Mouse (Mus musculus): ENCODE measurements around the gene Klf7. TPM values are rescaled to one million over a fixed set of nuclear protein-coding genes. Genes with fewer than 3 reads are reported as not detected.
"Not testable (repeated sequence)": the region's sequence is repeated elsewhere in the genome, so short reads cannot be mapped to it uniquely, and the experiment has no call there.

Klf7 gene
- polyA plus RNA-seq, 1 experiment: 4.2 TPM

GRCm38 (mm10) chr1:64119358-64119794 is 2.7 kb downstream of the Klf7 start:
- Histone ChIP-seq H3K79me2 (ENCODE audit: control insufficient read depth, insufficient read depth) (peaks cover 68% of the 10 kb centered on the region), H3K79me3 (ENCODE audit: low read depth) (peaks cover 66% of the 10 kb centered on the region), H3K27me3 (ENCODE audit: control insufficient read depth, insufficient read depth, insufficient read length) (no peaks in the 10 kb centered on the region), H3K36me3 (ENCODE audit: control insufficient read depth, insufficient read depth) (no peaks in the 10 kb centered on the region), H3K4me3 (ENCODE audit: insufficient read depth, poor library complexity, severe bottlenecking) (peak overlapping the region; percentile 63), H3ac (ENCODE audit: control insufficient read depth, insufficient read length, low read depth) (peak overlapping the region; percentile 82)
- TF ChIP-seq FOSL1 (IDR thresholded peaks at IDR 0.05; ENCODE audit: insufficient read depth, low read length, poor library complexity, severe bottlenecking) (no peak), MYOD1 (IDR thresholded peaks at IDR 0.05; ENCODE audit: control insufficient read depth, insufficient read length, low read depth) (no peak), MYOG (IDR thresholded peaks at IDR 0.05; ENCODE audit: control insufficient read depth, extremely low read depth, insufficient read length) (no peak), MAX (IDR thresholded peaks at IDR 0.05) (no peak)

- Histone ChIP-seq H3ac (ENCODE audit: control insufficient read depth, insufficient read length, low read depth) (no peak overlapping the region), H3K79me3 (ENCODE audit: low read depth) (peaks cover 74% of the 10 kb centered on the region), H3K36me3 (ENCODE audit: control insufficient read depth, insufficient read depth) (no peaks in the 10 kb centered on the region), H3K27me3 (ENCODE audit: control insufficient read depth, insufficient read depth, insufficient read length) (no peaks in the 10 kb centered on the region), H3K79me2 (ENCODE audit: control insufficient read depth, insufficient read depth) (peaks cover 77% of the 10 kb centered on the region), H3K4me3 (ENCODE audit: insufficient read depth, poor library complexity, severe bottlenecking) (peak overlapping the region; percentile 63)
- TF ChIP-seq FOSL1 (IDR thresholded peaks at IDR 0.05; ENCODE audit: insufficient read depth, low read length, poor library complexity, severe bottlenecking) (no peak), MYOD1 (IDR thresholded peaks at IDR 0.05; ENCODE audit: control insufficient read depth, insufficient read length, low read depth) (no peak), MYOG (IDR thresholded peaks at IDR 0.05; ENCODE audit: control insufficient read depth, extremely low read depth, insufficient read length) (no peak), CEBPB (IDR thresholded peaks at IDR 0.05; ENCODE audit: low read depth) (no peak), CTCF (IDR thresholded peaks at IDR 0.05; ENCODE audit: control insufficient read depth, insufficient read depth, insufficient read length) (no peak)
These were observed 3.6 kb downstream of the Klf7 start for GRCm38 (mm10) chr1:64118285-64119170.

- peaks cover 85% of the 10 kb centered on the region for H3K79me2 ChIP-seq (ENCODE audit: control insufficient read depth, insufficient read depth)
- no peaks in the 10 kb centered on the region for H3K27me3 ChIP-seq (ENCODE audit: control insufficient read depth, insufficient read depth, insufficient read length)
- TF ChIP-seq FOSL1 (IDR thresholded peaks at IDR 0.05; ENCODE audit: insufficient read depth, low read length, poor library complexity, severe bottlenecking) (no peak), CEBPB (IDR thresholded peaks at IDR 0.05; ENCODE audit: low read depth) (no peak)
- peaks cover 83% of the 10 kb centered on the region for H3K79me3 ChIP-seq (ENCODE audit: low read depth)
- H3K4me3 ChIP-seq (ENCODE audit: insufficient read depth, poor library complexity, severe bottlenecking): no peak overlapping the region
- no peak overlapping the region for H3ac ChIP-seq (ENCODE audit: control insufficient read depth, insufficient read length, low read depth)
- H3K36me3 ChIP-seq (ENCODE audit: control insufficient read depth, insufficient read depth): no peaks in the 10 kb centered on the region
These were observed 4.4 kb downstream of the Klf7 start for GRCm38 (mm10) chr1:64117478-64118284.

- TF ChIP-seq MYOG (IDR thresholded peaks at IDR 0.05; ENCODE audit: control insufficient read depth, extremely low read depth, insufficient read length) (no peak), USF1 (IDR thresholded peaks at IDR 0.05; ENCODE audit: low read depth) (no peak), FOSL1 (IDR thresholded peaks at IDR 0.05; ENCODE audit: insufficient read depth, low read length, poor library complexity, severe bottlenecking) (no peak), CTCF (IDR thresholded peaks at IDR 0.05; ENCODE audit: control insufficient read depth, insufficient read depth, insufficient read length) (no peak), MYOD1 (IDR thresholded peaks at IDR 0.05; ENCODE audit: control insufficient read depth, insufficient read length, low read depth) (no peak), MAX (IDR thresholded peaks at IDR 0.05) (no peak), CEBPB (IDR thresholded peaks at IDR 0.05; ENCODE audit: low read depth) (no peak)
- Histone ChIP-seq H3K79me2 (ENCODE audit: control insufficient read depth, insufficient read depth) (peaks cover 93% of the 10 kb centered on the region), H3K36me3 (ENCODE audit: control insufficient read depth, insufficient read depth) (peaks cover under 1% of the 10 kb centered on the region), H3K4me3 (ENCODE audit: insufficient read depth, poor library complexity, severe bottlenecking) (no peak overlapping the region), H3K27me3 (ENCODE audit: control insufficient read depth, insufficient read depth, insufficient read length) (no peaks in the 10 kb centered on the region), H3ac (ENCODE audit: control insufficient read depth, insufficient read length, low read depth) (no peak overlapping the region), H3K79me3 (ENCODE audit: low read depth) (peaks cover 91% of the 10 kb centered on the region)
These were observed 5.2 kb downstream of the Klf7 start for GRCm38 (mm10) chr1:64116746-64117455.

- no peak for TF ChIP-seq CTCF (IDR thresholded peaks at IDR 0.05; ENCODE audit: control insufficient read depth, insufficient read depth, insufficient read length)
- TF ChIP-seq MYOG (IDR thresholded peaks at IDR 0.05; ENCODE audit: control insufficient read depth, extremely low read depth, insufficient read length): no peak
- TF ChIP-seq MYOD1 (IDR thresholded peaks at IDR 0.05; ENCODE audit: control insufficient read depth, insufficient read length, low read depth): no peak
- TF ChIP-seq USF1 (IDR thresholded peaks at IDR 0.05; ENCODE audit: low read depth): no peak
- no peak for TF ChIP-seq MAX (IDR thresholded peaks at IDR 0.05)
- no peak for TF ChIP-seq CEBPB (IDR thresholded peaks at IDR 0.05; ENCODE audit: low read depth)
- TF ChIP-seq FOSL1 (IDR thresholded peaks at IDR 0.05; ENCODE audit: insufficient read depth, low read length, poor library complexity, severe bottlenecking): no peak
- peaks cover 12% of the 10 kb centered on the region for H3K36me3 ChIP-seq (ENCODE audit: control insufficient read depth, insufficient read depth)
- peaks cover 93% of the 10 kb centered on the region for H3K79me3 ChIP-seq (ENCODE audit: low read depth)
- no peak overlapping the region for H3K4me3 ChIP-seq (ENCODE audit: insufficient read depth, poor library complexity, severe bottlenecking)
- H3K27me3 ChIP-seq (ENCODE audit: control insufficient read depth, insufficient read depth, insufficient read length): no peaks in the 10 kb centered on the region
- peaks cover 100% of the 10 kb centered on the region for H3K79me2 ChIP-seq (ENCODE audit: control insufficient read depth, insufficient read depth)
- no peak overlapping the region for H3ac ChIP-seq (ENCODE audit: control insufficient read depth, insufficient read length, low read depth)
These were observed 7.5 kb downstream of the Klf7 start for GRCm38 (mm10) chr1:64114579-64114978.

GRCm38 (mm10) chr1:64108653-64109052 is 13.4 kb downstream of the Klf7 start:
- not testable (repeated sequence) for H3K4me3 ChIP-seq (ENCODE audit: insufficient read depth, poor library complexity, severe bottlenecking); H3K27me3 ChIP-seq (ENCODE audit: control insufficient read depth, insufficient read depth, insufficient read length)
- peaks cover 100% of the 10 kb centered on the region for H3K79me2 ChIP-seq (ENCODE audit: control insufficient read depth, insufficient read depth)

More at GRCm38 (mm10) chr1:64108653-64109052, 13.4 kb downstream of the Klf7 start:
- Histone ChIP-seq H3K79me3 (ENCODE audit: low read depth) (peaks cover 89% of the 10 kb centered on the region), H3K36me3 (ENCODE audit: control insufficient read depth, insufficient read depth) (peaks cover 29% of the 10 kb centered on the region)
- H3ac ChIP-seq (ENCODE audit: control insufficient read depth, insufficient read length, low read depth): not testable (repeated sequence)

Measured in C2C12 (cell line).